Mouse (Mus musculus): ENCODE measurements around the gene D930007J09Rik.

- TF ChIP-seq CTCF (IDR thresholded peaks at IDR 0.05; ENCODE audit: low read depth) (no peak), EP300 (IDR thresholded peaks at IDR 0.05; ENCODE audit: low read depth) (no peak)
These were observed 48.2 kb upstream of the D930007J09Rik start, which contains the start of gene Serpinb1a for GRCm38 (mm10) chr13:32850668-32851404.

Data from heart, postnatal 0 days (tissue).